Mouse (Mus musculus) megakaryocyte, embryonic 14.5 days (primary cell): ENCODE results near the gene Lbhd2.

Source experiments
- FLI1 ChIP-seq: IDR thresholded peaks from 2 replicates; pipeline ENCODE4 v1.6.1; 2012; ENCODE audit warnings: low read length, inconsistent platforms, mixed read lengths
- GATA1 ChIP-seq: IDR thresholded peaks from 3 replicates; pipeline ENCODE4 v1.6.1; 2012; ENCODE audit warnings: mixed read lengths, low read length, inconsistent platforms, borderline replicate concordance

DNA sequence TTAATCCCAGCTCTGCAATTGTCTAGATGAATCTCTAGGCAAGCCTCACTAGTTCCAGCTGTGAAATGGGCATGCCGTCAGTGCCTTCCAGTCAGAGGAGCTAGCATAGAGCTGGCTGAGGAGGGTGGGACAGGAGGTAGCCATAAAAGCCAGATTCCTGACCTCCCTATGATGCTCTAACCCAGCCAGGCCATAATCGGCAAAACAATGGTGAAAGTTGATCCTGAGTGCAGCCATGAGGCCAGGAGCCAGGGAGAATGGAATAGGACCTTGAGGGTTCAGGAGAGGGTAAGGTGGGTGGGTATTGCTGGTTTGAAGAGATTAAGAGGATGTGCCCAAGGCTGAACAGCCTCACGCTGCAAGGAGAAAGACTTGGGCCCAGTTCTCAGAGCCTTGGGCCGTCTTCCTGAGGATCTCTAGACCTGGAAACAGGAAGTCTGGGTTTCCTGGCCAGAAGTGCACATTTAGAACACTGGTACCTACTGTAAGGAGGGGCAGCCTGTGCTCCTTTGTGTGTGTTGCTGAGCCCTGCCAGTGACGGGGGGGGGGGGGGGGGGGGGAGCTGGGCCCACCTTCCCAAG, 26.2 kb downstream of the Lbhd2 start:
- TF ChIP-seq GATA1, result no peak
- TF ChIP-seq FLI1, result no peak
